Mouse (Mus musculus): ENCODE measurements around the gene Mpdz.

Gene Mpdz

DNA sequence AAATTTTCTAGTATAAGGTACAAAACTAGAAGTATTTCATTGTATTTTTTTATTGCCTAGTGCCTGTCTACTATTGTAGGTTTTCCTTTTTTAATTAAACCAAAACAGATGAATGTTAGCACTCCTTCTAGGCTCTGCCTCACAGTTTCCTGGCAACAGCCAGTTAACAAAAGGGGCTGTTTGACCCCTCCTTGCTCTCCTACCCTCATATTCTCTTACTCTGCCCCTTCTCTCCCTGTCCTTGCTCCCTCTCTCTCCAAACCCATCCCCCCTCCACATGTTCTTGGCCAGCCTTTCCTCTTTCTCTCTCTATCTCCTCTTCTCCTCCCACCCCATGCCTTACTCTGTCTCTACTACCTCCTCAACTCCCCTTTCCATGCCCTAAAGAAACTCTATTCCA lies 53.4 kb downstream of the Mpdz start:
- no peak for DNase-seq

- DNase-seq = no peak
Observed at GRCm38 (mm10) chr4:81387644-81388043, 55.0 kb downstream of the Mpdz start.

- no peak for DNase-seq
Observed at GRCm38 (mm10) chr4:81372355-81372754, 70.3 kb downstream of the Mpdz start.

DNA sequence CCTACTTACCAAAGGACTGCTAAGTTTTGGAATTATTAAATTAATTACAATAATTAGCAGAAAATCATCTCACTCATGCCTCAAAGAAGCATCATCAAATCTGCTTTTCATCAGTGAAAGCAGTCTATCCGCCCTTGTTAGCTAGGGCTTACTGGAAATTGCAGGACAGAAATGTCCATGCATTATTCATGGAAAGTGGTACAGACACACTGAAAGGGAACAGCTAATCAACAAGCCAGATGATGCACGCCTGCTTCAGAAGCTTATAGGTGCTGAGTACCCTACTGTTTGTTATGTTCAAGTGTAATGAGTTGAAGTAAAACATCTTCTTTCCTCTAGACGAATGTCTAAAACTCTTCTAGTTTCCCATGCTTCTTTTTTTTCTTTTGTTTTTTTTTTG lies 91.2 kb downstream of the Mpdz start:
- DNase-seq = no peak

DNA sequence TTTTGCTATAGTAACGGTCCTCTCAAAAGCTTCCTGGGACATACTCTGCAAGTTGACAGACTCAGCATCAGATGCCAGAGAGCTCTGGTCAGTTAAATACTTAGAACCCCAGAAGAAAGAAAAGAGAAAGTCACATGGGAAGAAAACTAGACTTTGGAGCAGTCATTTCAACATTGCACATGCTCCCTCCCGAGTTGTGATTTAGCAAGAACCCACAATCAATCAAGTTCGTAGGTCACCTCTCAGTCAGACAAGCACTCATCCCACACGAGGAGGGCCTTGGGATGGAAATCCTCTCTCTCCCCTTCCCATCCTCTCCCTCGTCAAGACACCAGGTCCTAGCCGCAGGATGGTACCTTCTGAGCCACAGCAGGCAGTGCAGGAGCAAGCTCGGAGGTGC lies 94.0 kb downstream of the Mpdz start:
- DNase-seq = no peak

GRCm38 (mm10) chr4:81345141-81345540 lies 97.5 kb downstream of the Mpdz start:
- DNase-seq = no peak

DNA sequence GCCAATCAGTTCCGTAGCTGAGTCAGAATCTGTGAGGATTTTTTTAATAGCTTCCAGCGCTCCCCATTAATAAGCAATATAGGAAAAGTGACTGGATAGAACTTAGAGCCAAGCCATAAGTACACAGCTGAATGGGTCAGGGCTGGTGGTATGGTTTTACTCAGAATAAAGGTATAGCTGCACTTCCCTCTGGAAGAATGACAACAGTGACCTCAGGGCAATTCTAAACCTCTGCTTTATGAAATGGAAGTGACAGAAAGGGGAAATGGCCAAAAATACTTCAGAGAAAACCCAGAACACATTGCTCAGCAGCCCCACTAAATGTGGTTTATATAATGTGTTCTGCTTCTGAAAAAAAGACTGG lies 109.0 kb downstream of the Mpdz start:
- DNase-seq = no peak

GRCm38 (mm10) chr4:81332901-81333627 lies 109.6 kb downstream of the Mpdz start:
- no peak for DNase-seq

DNA sequence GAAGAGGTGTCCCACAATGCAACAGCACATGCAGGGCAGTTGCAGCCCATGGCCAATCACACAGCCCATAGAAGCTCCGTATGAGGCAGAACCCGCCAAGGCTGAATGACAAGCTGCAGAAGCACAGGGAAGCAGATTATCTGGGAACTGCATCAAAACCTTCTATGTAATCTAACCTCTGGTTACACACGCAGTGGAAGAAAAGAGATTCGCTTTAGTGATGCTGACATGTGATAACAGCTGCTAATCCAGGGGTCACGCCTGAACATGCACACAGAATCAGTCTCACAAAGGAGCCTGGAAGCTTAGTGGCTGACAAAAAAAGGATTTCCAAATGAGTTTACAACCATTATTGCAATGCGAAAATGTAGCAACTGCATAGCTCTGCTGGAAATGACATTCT lies 110.2 kb downstream of the Mpdz start:
- no peak for DNase-seq

GRCm38 (mm10) chr4:81327694-81328093 lies 114.9 kb downstream of the Mpdz start:
- no peak for DNase-seq

- no peak for DNase-seq
Observed at GRCm38 (mm10) chr4:81323853-81324252, 118.8 kb downstream of the Mpdz start.

- no peak for DNase-seq
Observed at GRCm38 (mm10) chr4:81322232-81322631, 120.4 kb downstream of the Mpdz start.

DNA sequence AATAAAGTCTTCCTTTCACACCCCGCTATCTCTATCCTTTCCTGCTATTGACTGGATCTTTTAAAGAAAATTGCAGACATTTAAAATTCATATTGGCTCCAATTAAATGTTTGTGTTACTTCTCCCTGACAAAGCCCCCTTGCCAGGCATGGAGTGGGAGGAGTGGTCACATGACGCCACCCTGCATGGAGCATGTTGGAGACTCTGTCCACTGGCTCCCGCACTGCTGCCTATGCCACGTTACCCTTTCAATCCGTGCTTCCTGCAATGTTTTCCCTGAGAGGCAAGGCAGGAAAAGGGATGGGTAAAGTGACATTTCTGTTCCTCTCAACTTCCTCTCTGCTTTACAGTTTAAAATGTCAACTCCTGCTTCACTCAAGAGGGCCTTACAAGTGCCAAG lies 128.0 kb downstream of the Mpdz start:
- no peak for DNase-seq

GRCm38 (mm10) chr4:81313246-81313645 lies 129.4 kb downstream of the Mpdz start:
- DNase-seq = no peak

DNA sequence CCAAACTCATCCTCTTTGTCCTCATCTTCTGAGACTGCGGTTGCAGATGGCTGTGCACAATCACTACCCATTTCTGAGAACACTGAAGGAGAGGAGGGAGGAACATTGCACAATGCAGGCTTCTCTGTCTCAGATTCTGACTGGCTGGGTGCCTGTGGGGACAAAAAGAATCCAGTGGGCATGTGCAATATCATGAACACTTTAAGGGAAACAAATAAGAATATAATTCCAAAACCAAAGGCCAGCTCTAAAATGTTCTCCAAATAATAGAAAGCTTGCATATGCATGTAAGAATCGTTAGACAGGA lies 132.5 kb downstream of the Mpdz start:
- DNase-seq = no peak

- DNase-seq = no peak
Observed at GRCm38 (mm10) chr4:81309473-81310167, 133.0 kb downstream of the Mpdz start.

DNA sequence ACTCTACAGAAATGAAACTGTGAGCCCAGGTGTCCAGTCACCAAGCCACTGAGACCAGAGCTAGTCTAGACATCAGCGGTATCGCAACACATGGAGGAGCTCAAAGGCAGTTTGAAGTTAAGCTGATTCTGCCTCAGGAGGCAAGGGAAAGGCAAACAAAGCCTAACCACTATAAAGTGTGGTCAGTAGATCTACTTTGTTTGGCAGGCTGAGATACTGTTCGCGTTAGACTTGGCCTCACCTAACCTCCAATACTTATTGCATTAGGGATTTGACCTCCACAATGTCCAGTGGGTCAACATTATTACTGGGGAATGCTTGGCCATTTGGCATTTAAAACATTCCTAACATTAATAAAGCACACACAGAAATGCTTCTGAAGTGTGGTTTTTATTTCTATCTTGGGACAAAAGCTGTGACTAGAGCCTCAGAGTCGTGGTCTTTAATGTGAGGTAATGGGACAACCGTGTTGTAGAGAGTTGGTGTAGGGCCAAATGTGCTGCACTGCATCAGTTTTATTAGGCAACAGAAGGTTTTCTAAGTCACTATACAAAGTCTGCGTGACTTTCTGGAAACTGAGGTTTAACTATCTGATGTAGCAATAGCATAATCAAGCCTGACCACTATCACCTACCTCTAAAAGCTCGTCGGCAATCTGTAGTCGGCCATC lies 134.9 kb downstream of the Mpdz start:
- DNase-seq = no peak

- DNase-seq = no peak
Observed at GRCm38 (mm10) chr4:81302056-81302455, 140.6 kb downstream of the Mpdz start.

DNA sequence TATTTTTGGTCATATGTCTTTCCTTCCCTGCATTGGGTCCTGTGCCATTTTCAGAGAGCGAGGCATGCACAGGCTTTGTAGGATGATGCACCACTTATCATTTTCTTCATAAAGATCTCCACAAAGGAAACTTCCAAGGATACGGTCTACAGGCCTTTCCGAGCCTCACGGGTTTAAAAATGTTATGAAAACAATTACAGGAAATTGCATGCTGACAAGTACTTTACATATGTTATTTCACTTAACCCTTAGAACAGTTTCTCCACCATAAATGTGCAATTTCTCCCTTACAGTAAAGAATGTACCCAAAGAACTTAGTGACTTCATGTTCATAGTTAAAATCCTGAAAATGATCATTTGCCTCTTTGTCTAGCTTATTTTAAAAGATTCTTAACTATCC lies 144.2 kb downstream of the Mpdz start:
- no peak for DNase-seq

- DNase-seq = no peak
Observed at GRCm38 (mm10) chr4:81293309-81293708, 149.3 kb downstream of the Mpdz start.

GRCm38 (mm10) chr4:81285564-81285963 lies 157.1 kb downstream of the Mpdz start:
- no peak for DNase-seq

- DNase-seq = no peak
Observed at GRCm38 (mm10) chr4:81283611-81284010, 159.0 kb downstream of the Mpdz start.

- DNase-seq = no peak
Observed at GRCm38 (mm10) chr4:81283081-81283480, 159.5 kb downstream of the Mpdz start.

DNA sequence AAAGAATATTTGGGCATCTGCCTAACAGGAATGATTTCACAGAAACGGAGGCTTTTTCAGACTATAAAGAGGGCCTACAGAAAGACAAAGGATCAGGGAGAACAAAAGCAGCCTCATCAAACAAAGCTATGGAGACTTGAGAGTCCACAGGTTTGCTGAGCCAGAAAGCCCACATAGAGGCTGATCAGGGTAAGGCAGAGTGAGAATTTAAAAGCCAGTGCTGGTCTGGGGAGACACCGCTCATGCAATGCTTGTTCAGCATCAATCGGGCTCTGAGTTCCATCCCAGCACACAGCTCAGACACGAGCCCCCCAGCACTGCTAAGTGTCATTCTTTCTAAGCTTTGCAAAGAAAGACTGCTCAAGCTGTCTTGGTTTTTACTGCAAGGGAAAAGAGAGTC lies 162.5 kb downstream of the Mpdz start:
- no peak for DNase-seq
